Mouse (Mus musculus): ENCODE data around the gene Snx8.

DNA sequence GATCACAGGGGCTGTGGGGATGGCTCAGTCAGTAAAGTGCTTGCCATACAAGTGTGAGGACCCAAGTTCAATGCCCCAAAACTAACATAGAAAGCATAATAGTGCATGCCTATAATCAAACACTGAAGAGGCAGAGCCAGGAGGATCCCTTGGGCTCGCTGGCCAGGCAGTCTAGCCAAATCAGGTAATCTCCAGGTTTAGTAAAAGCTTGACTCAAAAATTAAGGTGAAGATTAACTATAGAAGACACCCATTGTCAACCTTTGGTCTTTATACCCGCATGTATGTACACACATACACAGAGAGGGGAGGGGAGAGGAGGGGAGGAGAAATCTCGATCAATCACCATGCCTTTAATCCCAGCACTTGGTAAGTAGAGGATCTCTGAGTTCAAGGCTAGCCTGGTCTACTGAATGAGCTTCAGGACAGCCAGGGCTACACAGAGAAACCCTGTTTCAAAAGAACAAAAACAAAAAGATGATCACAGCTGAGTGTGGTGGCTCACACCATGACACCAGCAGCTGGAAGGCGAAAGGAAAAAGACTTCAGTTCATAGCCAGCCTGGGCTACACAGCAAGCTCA is 13.7 kb downstream of the Snx8 start:
- no peak for TF ChIP-seq CTCF (IDR thresholded peaks at IDR 0.05; ENCODE audit: borderline replicate concordance, extremely low read depth, insufficient read depth, insufficient read length)
- TF ChIP-seq POLR2A (IDR thresholded peaks at IDR 0.05; ENCODE audit: borderline replicate concordance, extremely low read depth, insufficient read depth, insufficient read length, poor library complexity, severe bottlenecking): no peak
